Mouse (Mus musculus) lung, postnatal 0 days (tissue): ENCODE measurements around the gene Acbd4.

Experiments
- CTCF ChIP-seq: IDR thresholded peaks from 2 replicates; pipeline ENCODE4 v1.5.1; 2016; ENCODE audit warnings: antibody characterized with exemption, mild to moderate bottlenecking
- EP300 ChIP-seq: IDR thresholded peaks from 2 replicates; pipeline ENCODE4 v1.6.1; 2016; ENCODE audit warnings: antibody characterized with exemption, mild to moderate bottlenecking, control low read depth

DNA sequence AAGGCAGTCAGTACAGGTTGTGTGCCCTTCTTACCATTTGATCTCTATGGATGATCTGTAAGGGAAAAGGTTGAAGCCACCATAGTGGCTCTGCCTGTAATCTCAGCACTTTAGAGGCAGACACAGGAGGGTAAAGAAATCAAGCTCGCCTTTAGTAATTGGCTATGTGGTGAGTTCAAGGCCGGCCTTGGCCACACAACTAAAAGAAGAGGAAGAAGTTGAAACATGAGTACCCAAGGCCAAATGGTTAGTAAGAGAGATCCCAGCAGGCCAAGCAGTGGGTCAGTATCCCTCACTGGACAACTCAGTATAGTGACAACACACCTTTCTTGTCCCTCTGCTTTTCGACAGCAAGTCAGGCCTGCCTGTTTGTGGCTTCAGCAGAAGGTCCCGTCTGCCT lies 48.3 kb downstream of the Acbd4 start:
- TF ChIP-seq EP300 (no peak), CTCF (no peak)
